Mouse (Mus musculus) midbrain, embryonic 11.5 days (tissue): Measurements from ENCODE around the gene Agap1. TPM values are rescaled to one million over a fixed set of nuclear protein-coding genes. Genes with fewer than 3 reads are reported as not detected.

Experiments
- ATAC-seq: fragments of 200-750 bp; cut with Nextera tagmentation; 2 replicates; pipeline ENCODE4 v1.8.0; 2017; ENCODE audit warnings: moderate TSS enrichment, moderate library complexity; ENCODE audit not compliant: low FRiP score
- DNase-seq: peaks from one replicate; pipeline ENCODE4 v3.0.0; 2015; ENCODE audit warnings: low spot score; ENCODE audit errors: missing footprints
- H3K27ac ChIP-seq: fragments of 300-500 bp; sonication (generic); 2 replicates; pipeline ENCODE4 v1.5.1; 2014; ENCODE audit warnings: low read depth, low read length
- H3K27me3 ChIP-seq: fragments of 300-500 bp; sonication (generic); 2 replicates; pipeline ENCODE4 v1.6.1; 2014; ENCODE audit warnings: mild to moderate bottlenecking, low read length, moderate library complexity, mixed read lengths; ENCODE audit not compliant: control insufficient read depth, insufficient read depth
- H3K36me3 ChIP-seq: fragments of 300-500 bp; sonication (generic); 2 replicates; pipeline ENCODE4 v1.6.1; 2014; ENCODE audit warnings: mild to moderate bottlenecking, low read length, moderate library complexity, mixed read lengths; ENCODE audit not compliant: control insufficient read depth, insufficient read depth
- H3K4me1 ChIP-seq: fragments of 300-500 bp; sonication (generic); 2 replicates; pipeline ENCODE4 v1.6.1; 2014; ENCODE audit warnings: low read length; ENCODE audit not compliant: control insufficient read depth, insufficient read depth
- H3K4me2 ChIP-seq: fragments of 300-500 bp; sonication (generic); 2 replicates; pipeline ENCODE4 v1.6.1; 2014; ENCODE audit warnings: mild to moderate bottlenecking, moderate library complexity
- H3K4me3 ChIP-seq: fragments of 300-500 bp; sonication (generic); 2 replicates; pipeline ENCODE4 v1.5.1; 2014; ENCODE audit warnings: low read depth, low read length
- H3K9ac ChIP-seq: fragments of 300-500 bp; sonication (generic); 2 replicates; pipeline ENCODE4 v1.6.1; 2014; ENCODE audit warnings: low read length
- H3K9me3 ChIP-seq: fragments of 300-500 bp; sonication (generic); 2 replicates; pipeline ENCODE4 v1.6.1; 2016; ENCODE audit warnings: low read length; ENCODE audit not compliant: control insufficient read depth
- WGBS: fragments of 180-500 bp; shearing (Covaris S2); extraction: QIAGEN DNeasy Blood & Tissue Kit; methylation state at CpG from one replicate; pipeline ENCODE4 v1.1.7; 2014; 5-methylcytosine and 5-hydroxymethylcytosine counted together
- polyA plus RNA-seq: library from polyadenylated mRNA; unstranded; fragments of >200 nt; fragmentation: Nextera tagmentation; extraction: Ambion mirVana; gene quantifications from 2 replicates; pipeline ENCODE4 v1.2.1, GENCODE M21; 2014

The Agap1 gene
- polyA plus RNA-seq, 1 experiment from 2014 or later = 33.6 TPM

GRCm38 (mm10) chr1:89775750-89776149 is 321.1 kb downstream of the Agap1 start:
- DNase-seq (no peak), ATAC-seq (no peak)
- Histone ChIP-seq H3K36me3 (no peaks in the 10 kb centered on the region; the same call in 1 of the 2 replicates), H3K9me3 (no peaks in the 10 kb centered on the region), H3K4me2 (no peak overlapping the region), H3K9ac (no peak overlapping the region), H3K27me3 (no peaks in the 10 kb centered on the region), H3K4me1 (no peaks in the 10 kb centered on the region), H3K27ac (no peak overlapping the region), H3K4me3 (no peak overlapping the region)
- 41% methylated on average over 4 of the region's 4 CpGs for WGBS

GRCm38 (mm10) chr1:89780675-89781074 is 326.1 kb downstream of the Agap1 start:
- no peak for DNase-seq
- ATAC-seq = no peak
- Histone ChIP-seq H3K36me3 (no peaks in the 10 kb centered on the region; the same call in 1 of the 2 replicates), H3K9ac (no peak overlapping the region), H3K4me2 (no peak overlapping the region), H3K4me3 (no peak overlapping the region), H3K27ac (no peak overlapping the region), H3K27me3 (no peaks in the 10 kb centered on the region), H3K9me3 (no peaks in the 10 kb centered on the region), H3K4me1 (peaks cover 5% of the 10 kb centered on the region)
- 98% methylated on average over 2 of the region's 2 CpGs for WGBS

DNA sequence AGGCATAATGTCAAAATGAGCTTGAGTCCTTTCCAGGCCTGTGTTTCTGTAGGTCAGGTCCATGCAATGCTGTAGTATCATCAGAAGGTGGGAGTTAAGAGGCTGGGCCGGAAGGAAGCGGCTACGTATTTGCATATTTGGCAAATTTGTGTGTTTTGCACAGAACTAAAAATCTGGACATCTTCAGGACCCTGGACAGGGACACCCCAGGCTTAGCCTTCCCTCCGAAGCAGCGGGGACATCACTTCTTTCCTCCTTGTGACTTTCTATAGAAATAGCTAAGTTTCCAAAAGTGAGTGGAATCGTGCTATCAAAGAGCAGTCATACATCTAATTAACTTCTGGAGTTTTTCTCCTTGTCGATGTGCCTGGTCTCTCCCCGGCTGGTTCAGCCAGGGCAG is 327.3 kb downstream of the Agap1 start:
- Histone ChIP-seq H3K27ac (no peak overlapping the region), H3K4me3 (no peak overlapping the region), H3K4me1 (peaks cover 5% of the 10 kb centered on the region), H3K27me3 (no peaks in the 10 kb centered on the region), H3K36me3 (no peaks in the 10 kb centered on the region; the same call in 1 of the 2 replicates), H3K9me3 (no peaks in the 10 kb centered on the region), H3K9ac (no peak overlapping the region), H3K4me2 (no peak overlapping the region)
- 72% methylated on average over 8 of the region's 8 CpGs for WGBS
- DNase-seq = no peak
- ATAC-seq = no peak

GRCm38 (mm10) chr1:89786793-89787192 is 332.2 kb downstream of the Agap1 start:
- Histone ChIP-seq H3K4me3 (no peak overlapping the region), H3K9me3 (no peaks in the 10 kb centered on the region), H3K27me3 (no peaks in the 10 kb centered on the region), H3K36me3 (no peaks in the 10 kb centered on the region), H3K4me2 (no peak overlapping the region), H3K4me1 (peaks cover 5% of the 10 kb centered on the region), H3K27ac (no peak overlapping the region), H3K9ac (no peak overlapping the region)
- ATAC-seq = no peak
- no peak for DNase-seq
- 91% methylated on average over 6 of the region's 6 CpGs for WGBS

DNA sequence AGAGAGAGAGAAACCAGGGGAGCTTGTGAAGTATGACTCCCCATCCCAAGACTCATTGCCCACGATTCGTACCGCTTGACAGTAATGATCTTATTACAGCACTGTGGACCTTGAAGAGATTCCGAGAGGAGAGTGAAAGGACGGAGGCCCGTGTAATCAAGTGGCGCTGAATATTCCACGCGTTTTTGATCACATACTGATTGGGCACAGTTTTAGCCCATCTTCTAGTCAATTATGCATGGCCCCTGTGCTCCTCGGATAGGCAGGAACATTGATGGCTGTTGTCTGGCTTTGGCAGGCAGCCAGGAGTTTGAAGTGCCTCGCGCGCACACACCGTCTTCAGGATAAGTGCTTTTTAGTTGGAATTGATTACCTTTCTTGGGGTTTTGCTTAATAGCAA is 344.1 kb downstream of the Agap1 start:
- WGBS = 81% methylated on average over 14 of the region's 14 CpGs
- no peaks in the 10 kb centered on the region for H3K9me3 ChIP-seq
- no peak for DNase-seq

DNA sequence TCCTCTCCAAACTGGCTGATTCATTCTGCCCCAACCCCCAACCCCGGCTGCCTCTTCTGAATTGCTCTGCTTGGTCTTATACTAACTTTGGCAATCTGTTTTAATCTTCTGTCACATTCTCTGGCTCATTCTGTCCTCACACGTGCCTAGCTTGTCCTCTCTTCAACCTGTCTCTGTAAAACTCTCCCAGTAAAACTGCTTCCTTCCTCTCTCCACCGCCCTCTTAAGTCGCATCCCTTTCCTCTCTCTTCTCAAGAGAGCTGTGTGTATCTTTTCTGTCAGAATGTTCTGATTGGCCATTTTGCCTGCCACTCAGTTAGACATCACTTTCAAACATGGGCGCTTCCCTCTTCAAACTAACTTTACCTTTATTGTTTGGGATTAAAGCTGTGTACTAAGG is 346.9 kb downstream of the Agap1 start:
- no peak overlapping the region for H3K9ac ChIP-seq
- H3K27me3 ChIP-seq = no peaks in the 10 kb centered on the region
- ATAC-seq = no peak
- no peaks in the 10 kb centered on the region for H3K36me3 ChIP-seq
- no peaks in the 10 kb centered on the region for H3K9me3 ChIP-seq
- no peak for DNase-seq
- no peak overlapping the region for H3K4me2 ChIP-seq
- no peak overlapping the region for H3K4me3 ChIP-seq
- no peaks in the 10 kb centered on the region for H3K4me1 ChIP-seq
- H3K27ac ChIP-seq = no peak overlapping the region
- 77% methylated on average over 5 of the region's 5 CpGs for WGBS

More for the DNA sequence above, 344.1 kb downstream of the Agap1 start:
- Histone ChIP-seq H3K9ac (no peak overlapping the region), H3K36me3 (no peaks in the 10 kb centered on the region), H3K4me3 (no peak overlapping the region), H3K4me1 (no peaks in the 10 kb centered on the region), H3K4me2 (no peak overlapping the region), H3K27ac (no peak overlapping the region), H3K27me3 (no peaks in the 10 kb centered on the region)
- ATAC-seq = no peak

- H3K27me3 ChIP-seq = no peaks in the 10 kb centered on the region
- no peaks in the 10 kb centered on the region for H3K36me3 ChIP-seq
- 88% methylated on average over 7 of the region's 7 CpGs for WGBS
- H3K4me2 ChIP-seq = no peak overlapping the region
- no peaks in the 10 kb centered on the region for H3K9me3 ChIP-seq
- DNase-seq = no peak
- ATAC-seq = no peak
- no peak overlapping the region for H3K27ac ChIP-seq
- H3K9ac ChIP-seq = no peak overlapping the region
- H3K4me3 ChIP-seq = no peak overlapping the region
- no peaks in the 10 kb centered on the region for H3K4me1 ChIP-seq
Measured at GRCm38 (mm10) chr1:89804981-89805380, 350.4 kb downstream of the Agap1 start.

DNA sequence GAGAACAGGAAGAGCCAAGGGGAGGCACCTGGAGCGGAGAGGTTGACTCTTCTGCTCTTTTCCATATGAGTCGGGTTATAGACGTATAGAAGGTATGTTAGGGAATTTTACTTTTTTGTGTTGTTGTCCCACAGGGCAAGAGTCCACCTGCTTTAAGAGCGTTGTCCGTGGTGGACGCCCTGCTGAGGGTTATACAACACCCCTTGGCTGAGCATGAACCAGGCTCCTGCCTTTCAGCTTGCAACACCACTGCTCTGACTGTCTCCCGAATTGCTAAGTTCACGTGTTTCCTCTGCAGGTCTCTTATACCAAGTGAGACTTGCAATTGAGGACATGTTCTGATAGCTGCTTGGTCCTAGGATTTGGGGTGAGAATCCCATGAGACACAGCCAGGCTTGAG is 358.2 kb downstream of the Agap1 start:
- WGBS = 92% methylated on average over 8 of the region's 8 CpGs
- ATAC-seq (no peak), DNase-seq (no peak)
- Histone ChIP-seq H3K4me1 (no peaks in the 10 kb centered on the region), H3K27me3 (no peaks in the 10 kb centered on the region), H3K9me3 (no peaks in the 10 kb centered on the region), H3K27ac (no peak overlapping the region), H3K36me3 (no peaks in the 10 kb centered on the region), H3K4me2 (no peak overlapping the region), H3K4me3 (no peak overlapping the region), H3K9ac (no peak overlapping the region)

DNA sequence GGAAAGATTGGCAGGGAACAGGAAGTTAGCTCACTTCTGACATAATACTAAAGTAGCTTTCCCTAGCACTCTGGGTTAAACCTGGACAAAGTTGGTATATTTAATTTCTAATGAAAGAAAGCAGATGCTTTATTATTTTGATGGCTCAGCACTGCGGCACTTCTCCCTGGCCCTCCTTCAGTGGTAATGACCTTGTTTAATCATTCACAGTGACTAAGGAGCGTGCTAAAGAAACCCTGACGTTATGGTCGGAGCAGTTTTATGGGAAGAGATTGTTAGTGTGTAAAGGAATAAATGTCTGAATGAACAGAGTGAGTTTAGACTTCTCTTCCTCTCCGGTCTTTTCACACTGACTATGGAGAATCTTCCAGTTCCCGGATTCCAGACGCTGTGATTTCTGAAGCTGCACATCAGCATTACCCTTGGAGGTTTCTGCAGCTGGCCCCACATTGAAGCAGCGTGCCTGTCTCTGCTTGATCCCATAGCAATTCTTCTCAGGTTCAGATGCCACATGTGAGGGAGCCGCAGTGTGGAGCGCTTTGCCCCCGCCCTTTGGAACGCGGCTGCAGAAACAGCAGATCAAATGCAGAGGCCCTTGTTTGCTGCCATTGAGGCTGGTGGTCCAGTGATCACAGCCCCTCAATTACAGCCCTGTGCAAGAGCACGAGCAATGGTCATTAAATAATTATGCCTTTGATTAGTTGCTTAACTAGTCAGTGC is 362.0 kb downstream of the Agap1 start:
- Histone ChIP-seq H3K9me3 (no peaks in the 10 kb centered on the region), H3K9ac (no peak overlapping the region), H3K27me3 (no peaks in the 10 kb centered on the region), H3K4me1 (no peaks in the 10 kb centered on the region), H3K4me2 (no peak overlapping the region), H3K36me3 (no peaks in the 10 kb centered on the region), H3K4me3 (no peak overlapping the region), H3K27ac (no peak overlapping the region)
- WGBS = 70% methylated on average over 14 of the region's 14 CpGs
- no peak for ATAC-seq
- DNase-seq = no peak
